Mouse (Mus musculus): Measurements from ENCODE around the gene Tmem132b.

The Tmem132b gene

DNA sequence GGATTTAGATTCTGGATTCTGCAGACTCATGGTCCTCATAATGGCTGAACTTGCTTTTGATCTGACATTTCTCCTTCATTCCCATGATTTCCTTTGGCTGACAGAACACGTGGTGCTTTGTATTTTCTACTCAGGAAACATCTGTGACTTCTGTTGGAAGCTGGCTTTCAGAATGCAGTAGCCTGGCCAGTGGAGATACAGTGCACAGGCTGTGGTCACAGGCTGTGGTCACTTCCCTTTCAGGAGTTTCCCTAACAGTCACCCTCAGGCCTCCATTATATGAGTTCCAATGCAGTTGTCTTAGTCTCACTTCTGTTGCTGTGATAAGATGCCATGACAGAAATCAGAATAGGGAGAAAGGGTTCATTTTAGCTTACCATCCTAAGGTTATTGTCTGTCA lies 262.7 kb downstream of the Tmem132b start:
- no peak for DNase-seq

- no peak for DNase-seq
Measured at GRCm38 (mm10) chr5:125799622-125800021, 268.0 kb downstream of the Tmem132b start.

DNA sequence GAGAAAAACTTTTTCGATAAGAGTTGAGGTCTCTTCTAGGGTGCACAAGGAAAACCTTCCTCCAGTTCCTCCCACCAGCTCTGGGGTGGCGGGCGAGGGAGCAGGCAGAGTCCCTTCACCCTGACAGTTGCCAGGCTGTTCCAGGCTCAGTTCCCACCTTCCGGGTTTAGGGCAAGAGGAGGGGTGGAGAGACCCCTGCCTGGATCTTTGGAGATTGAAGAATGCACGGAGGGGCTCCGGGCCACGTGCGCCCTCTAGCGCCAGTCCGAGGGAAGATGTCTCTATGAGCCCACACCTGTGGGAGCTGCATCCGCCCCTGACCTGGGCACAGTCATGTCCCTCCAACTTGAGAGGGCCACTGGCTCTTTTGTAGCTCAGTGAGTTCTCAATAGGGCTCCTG lies 268.5 kb downstream of the Tmem132b start:
- DNase-seq = no peak

- no peak for DNase-seq
Measured at GRCm38 (mm10) chr5:125802801-125803200, 271.2 kb downstream of the Tmem132b start.

GRCm38 (mm10) chr5:125805327-125805726 lies 273.8 kb downstream of the Tmem132b start:
- no peak for DNase-seq

DNA sequence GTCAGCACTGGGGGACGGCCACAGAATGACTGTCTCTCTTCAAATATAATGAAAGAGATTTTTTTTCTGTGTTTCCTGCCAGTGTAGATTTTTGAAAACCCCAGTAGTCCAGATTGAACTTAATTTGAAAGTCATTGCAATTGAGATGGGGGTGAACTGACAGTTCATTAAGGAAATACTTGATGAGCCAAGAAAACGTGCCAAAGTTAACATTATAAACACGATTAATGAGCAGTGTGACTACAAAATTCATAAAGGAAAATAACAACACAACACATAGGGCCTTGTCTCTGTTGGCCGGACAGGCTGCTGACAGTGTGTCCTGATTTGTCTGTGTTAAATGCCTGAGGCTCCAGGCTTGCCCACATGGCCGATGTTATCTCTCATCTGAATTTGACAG lies 276.3 kb downstream of the Tmem132b start:
- DNase-seq = no peak

GRCm38 (mm10) chr5:125829342-125829741 lies 297.8 kb downstream of the Tmem132b start:
- no peak for DNase-seq

DNA sequence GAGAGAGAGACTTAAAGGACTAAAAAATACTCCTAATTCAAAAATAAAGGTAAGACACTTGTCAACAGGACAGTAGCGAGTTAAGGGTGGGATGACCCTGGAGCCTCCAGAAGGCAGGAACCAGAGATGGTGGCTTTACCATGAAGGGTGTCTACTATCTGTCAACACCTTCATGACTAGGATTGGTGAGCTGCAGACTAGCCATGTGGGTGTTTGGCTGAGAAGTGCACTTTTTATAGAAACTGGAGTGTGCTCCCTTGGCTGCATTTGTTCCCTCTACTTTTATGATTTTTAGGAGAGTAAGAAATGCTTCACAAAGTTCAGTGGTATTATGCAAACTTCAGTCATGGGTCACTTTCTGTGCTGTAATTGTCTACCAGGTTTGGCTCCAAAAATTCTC lies 304.3 kb downstream of the Tmem132b start:
- no peak for DNase-seq

DNA sequence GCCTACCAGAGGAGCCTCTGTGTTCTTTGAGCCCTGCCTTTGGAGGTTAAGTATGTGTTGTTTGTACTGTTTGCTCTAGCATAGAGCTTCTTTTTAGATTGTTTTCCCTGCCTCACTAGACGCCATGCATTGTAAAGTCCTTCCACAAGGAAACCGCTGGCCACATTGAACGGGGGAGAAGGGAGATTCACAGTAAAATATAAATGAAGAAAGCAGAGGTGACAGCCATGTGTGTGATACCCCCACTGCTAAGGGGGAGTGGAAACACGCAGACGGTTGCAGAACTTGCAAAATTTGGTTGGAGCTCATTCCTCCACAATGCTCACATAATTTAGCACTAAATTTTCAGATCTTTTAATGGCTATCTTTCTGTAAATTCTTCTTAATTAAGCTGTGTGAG lies 305.2 kb downstream of the Tmem132b start:
- DNase-seq = no peak
